Mouse (Mus musculus) right cerebral cortex, postnatal 10 days (tissue): Measurements from ENCODE around the gene Rab7b.

Experiments used
- DNase-seq, 2 experiments: peaks; one replicate each; pipeline ENCODE4 v3.0.0; 2021; ENCODE audit warnings: low spot score in 2 of 2

Rab7b gene

DNA sequence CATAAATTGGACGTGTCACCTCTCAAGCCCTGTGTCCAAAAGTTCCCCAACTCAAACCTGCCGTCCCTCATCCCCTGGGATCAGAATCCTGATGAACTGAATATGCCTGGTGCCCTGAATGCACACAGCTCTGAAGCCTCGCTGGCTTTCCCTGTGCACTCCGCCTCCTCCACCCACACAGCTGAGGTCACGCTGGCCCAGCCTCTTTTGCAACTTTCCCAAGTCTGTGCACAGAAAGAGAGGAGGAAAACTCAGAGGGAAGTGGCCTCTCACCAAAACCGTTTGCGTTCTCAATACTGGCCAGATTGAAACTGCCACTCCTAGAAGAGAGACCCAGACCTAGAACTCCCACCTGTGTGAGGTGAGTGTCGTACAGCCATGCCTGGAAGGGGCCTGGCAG lies at the start of gene Rab7b:
Rab7b (plus strand) TSS at position 221 of the 400 bp plus-strand sequence.
- DNase-seq, result peak in 1 of 2 experiments; percentile 37

DNA sequence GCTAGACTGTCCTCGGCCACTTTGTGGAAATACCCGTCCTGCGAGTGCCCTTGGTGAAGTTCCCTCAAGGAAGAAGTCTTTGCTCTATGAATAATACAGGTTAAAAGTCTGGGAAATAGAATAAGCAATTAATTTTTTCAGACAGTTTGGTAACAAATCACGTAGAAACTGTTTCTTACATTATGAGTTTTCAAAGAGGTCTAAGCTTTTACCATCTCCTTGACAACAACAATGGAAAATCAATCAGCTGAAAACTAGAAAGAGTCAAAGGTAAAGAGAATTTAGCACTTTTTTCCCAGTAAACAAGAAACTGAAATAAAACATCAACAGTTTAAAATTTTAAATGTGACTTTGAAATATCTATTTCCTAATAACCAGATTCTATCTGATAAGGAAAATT lies 48.4 kb upstream of the Rab7b start:
- no peak for DNase-seq

DNA sequence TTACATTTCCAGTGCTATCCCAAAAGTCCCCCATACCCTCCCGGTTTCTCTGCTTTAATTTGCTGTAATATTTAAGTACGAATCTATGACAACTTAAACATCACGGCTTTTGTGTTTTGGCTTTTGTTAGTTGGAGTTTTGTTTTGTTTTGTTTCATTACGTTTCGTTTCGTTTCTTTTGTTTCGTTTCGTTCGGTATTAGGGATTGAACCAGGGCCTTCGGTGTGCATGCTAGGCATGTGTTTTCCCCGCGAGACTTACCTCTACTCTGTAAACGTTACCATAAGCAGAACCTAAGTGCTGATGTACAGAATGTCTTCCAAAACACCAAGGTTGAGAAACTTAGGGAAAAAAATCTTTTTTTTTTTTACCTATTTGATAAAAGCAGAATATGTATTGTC lies 46.9 kb upstream of the Rab7b start:
- no peak for DNase-seq

DNA sequence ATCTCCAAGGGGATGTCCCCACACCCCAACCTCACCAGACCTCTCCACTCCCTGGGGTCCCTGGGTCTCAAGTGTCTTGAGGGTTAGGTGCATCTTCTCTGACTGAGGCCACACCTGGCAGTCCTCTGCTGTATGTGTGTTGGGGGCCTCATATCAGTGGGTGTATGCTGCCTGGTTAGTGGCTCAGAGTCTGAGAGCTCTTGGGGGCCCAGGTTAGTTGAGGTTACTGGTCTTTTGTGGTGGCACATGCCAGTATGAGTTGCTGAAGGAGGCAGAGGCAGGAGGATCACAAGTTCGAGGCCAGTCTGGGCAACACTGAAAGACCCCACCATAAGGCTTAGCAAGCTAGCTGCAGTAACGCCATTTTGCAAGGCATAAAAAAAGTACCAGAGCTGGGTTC lies 46.2 kb upstream of the Rab7b start:
- no peak for DNase-seq

DNA sequence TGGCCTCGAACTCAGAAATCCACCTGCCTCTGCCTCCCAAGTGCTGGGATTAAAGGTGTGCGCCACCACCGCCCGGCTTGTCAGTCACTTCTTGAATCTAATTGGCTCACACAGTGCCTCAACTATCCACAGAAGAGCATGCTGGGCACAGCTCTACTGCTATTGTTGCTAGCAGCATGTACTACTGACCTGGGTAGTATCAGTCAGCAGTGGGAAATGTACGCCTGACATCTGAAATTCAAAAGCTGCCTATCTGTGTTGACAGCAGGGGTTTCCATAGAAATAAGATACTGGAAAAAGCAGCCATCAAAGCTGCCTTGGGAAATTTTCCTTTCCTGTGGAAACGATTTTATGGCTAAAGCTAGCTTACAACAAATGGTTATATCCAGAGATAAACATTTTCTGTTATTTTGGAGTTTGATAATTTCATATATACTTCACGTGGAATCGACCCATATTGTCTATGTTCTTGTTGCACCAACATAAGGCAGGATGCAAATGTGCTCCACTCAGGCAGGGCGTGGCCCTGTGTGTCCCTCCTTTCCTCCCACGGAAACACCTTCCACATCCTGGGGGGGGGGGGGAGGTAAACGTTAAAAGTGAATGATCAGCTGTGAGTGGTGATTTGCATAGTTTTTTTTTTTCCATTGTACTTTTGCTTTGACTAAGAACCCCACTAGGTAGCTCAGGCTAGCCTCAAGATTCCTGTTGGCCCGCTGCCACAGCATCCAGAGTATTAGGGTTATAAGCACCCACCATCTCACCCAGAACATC lies 35.6 kb upstream of the Rab7b start:
- no peak for DNase-seq

DNA sequence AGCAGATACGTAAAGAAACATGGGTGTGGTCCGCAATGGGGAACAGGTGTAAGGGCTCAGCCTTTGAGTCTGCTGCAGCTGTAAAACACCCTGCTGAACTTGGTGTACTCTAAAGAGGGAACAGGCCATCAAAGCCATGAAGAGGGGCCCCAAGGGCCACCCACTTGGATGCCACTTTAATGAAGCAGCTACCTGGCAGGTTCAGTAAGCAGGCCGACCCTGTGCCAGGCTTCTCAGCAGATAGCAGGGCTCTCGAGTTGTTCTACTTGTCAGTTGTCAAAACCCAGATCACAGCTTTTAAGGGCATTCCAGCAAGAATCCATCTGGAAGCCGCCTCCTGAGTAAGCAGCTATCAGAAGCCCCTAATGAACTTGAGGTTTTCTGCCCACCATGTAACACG lies 32.9 kb upstream of the Rab7b start:
- DNase-seq, result no peak

DNA sequence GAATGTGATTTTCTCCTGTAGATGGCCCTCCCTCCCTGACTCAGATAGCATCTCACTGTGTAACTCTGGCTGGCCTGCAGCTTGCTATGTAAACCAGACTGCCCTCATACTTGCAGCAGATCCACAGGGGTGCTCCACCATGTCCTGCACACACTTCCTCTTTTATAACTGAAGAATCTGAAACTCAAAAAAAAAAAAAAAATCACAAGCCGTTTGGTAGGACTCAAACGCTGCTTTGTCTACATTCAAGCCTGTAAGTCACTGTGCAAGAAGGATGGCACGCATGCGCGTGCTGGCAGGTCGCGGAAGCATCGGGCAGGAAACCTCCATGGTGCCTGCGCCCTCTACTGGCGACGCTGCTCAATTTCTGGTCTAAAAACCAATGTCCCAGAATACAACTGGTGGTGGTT lies 30.5 kb upstream of the Rab7b start:
- DNase-seq, result peak; percentile 94 to 95

DNA sequence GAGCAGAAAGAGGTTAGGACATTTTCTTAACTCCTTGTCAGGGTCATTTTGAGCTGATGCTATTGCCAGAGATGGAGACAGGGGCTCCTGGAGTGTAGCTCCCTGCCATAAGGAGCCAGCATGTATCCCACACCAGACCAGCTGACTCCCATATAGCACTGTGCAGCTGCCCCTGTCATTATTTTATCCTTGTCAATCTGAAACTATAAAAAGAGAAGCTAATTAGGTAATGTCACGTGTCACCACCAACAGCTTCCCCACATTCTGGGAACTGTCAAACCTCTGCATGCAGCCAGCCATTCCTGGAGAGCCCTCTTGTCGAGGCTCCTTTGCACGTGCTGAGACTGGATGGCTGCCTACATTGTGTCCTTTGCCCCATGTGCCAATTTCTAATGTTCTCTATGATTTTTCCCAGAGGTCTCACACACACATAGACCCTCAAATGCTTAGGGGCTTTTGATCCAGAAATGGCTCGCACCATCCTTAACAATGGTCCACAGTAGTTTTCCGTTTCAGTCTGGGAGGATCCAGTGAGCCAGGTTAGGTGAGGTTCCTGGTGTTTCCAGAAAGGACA lies 28.9 kb upstream of the Rab7b start:
- DNase-seq, result no peak

DNA sequence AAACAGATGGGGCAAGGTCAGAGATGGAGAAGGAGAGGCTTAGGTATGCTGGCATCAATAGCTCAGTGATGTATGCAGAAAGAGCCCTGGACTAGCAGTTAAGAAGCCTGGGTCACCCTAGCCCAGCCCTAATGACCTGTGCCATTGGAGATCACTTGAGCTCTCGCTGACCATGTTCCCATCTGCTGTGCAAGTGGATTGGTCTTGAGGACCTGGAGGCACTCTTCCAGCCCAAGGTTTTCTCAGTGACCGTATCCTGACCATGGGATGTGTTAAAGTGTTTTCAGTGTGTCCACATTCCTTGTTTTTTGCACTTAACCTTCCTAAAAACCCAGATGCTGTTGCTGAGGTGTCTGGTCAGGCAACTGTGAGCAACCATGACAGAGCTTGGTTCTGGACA lies 28.2 kb upstream of the Rab7b start:
- DNase-seq, result no peak

DNA sequence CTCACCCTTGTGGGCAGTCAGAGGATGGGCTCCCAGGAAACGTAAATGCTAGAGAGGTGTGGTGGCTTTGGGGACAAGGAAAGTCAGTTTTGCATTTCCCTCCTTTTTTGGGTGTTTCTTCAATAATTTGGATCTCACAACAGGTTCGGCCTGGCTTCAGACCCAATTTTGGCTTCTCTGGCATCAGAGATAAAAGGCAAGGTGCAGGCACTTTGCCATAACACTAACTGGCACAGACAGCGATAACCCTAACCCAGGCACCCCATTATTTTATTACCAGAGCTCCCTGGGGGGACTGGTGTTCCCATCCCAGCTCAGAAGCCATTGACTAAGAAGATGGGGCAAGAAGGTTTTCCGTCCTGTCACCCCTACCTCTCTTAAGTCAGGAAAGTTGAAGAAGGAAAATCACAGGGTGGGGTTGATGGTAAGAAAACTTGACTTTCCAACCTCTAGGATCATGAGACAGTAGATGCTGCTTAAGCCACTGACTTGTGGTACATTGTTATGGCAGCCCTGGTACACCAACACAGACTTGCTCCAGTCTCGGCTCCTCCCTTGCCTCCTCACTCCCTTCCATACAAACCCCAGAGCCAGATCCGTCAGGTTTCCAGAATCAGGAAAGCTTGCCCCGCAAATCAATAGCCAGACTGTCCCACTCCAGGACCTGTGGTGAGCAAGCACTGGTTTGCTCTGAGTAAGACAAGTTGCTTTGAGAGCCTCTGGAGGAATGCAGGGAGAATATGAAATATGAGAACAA lies 27.6 kb upstream of the Rab7b start:
- no peak for DNase-seq

DNA sequence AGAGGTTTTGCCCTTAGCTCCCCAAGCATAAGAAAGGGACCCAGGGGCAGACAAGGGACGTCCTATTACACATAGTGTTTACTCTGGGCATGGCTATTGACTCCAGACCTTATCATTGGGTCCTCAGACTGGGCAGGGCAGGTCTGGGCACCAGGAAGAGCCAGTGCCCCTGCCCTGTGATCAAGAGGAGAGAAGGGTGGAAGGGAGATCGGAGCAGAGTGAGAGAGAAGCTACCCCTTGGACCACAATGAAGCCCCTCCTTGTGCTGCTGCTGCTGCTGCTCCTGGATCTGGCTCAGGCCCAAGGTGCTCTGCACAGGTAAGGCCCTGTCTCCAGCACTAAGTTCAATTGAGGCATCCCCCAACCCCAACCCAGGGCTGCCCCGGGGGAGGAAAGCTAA lies 26.7 kb upstream of the Rab7b start:
- no peak for DNase-seq

DNA sequence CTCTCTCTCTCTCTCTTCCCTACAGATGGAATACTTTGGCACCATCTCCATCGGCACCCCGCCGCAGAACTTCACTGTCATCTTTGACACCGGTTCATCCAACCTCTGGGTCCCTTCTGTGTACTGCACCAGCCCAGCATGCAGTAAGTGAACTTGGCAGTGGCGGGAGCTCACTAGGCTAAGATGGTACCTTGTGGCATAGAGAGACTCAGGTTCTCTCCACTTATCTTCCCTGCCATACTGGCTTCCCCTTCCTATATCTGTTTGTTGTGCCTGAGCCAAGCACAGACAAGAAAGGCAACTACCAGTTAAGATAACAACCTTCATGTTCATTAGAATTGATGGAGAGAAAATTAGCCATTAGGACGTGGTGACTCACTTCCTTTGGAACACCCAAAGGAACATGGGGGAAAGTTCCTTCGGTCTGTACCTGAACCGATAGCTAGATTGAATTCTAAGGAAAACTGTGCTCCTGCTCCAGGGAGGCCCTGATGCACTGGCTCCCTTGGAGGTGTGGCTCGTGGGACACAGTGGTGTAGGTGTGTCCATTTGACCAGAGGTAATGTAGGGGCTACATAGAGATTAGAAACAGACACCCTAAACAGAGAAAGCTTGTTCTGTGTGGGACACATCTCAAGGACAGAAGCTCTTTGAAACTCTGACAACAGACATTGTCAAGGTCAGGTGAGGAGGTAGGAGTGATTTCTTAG lies 25.1 kb upstream of the Rab7b start:
- no peak for DNase-seq

DNA sequence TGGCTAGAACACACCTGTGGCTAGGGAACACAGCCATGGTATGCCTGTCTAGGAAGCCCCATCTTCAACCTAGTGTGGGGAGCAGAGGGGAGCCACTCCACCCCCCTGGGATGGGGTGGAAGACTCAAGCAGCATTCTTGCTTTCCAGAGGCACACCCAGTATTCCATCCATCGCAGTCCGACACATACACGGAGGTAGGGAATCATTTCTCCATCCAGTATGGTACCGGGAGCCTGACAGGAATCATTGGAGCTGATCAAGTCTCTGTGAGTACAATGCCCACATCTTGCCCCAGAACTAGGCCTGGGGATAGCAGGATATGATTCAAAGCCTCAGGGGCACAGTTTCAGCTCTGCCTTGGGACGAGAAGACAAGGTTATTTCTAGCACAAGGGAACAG lies 24.4 kb upstream of the Rab7b start:
- no peak for DNase-seq

DNA sequence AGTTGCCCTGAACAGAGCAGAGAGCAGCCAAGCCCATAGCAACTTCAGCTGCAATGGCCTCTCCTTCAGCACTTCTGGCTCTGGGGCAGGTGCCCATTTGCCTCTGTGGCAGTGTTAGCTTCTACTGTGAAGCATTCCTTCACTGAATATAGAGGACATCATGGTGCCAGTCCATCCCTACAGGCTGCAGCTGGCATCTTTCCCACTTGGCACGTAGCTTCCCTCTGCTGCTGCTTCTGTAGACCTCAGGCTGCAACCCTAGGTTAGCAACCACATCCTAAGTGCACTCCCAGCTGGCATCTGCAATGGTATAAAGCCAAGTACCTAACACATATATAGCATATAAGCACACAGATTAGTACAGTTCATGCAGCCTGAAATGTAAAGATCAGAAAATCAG lies 22.6 kb upstream of the Rab7b start:
- no peak for DNase-seq

DNA sequence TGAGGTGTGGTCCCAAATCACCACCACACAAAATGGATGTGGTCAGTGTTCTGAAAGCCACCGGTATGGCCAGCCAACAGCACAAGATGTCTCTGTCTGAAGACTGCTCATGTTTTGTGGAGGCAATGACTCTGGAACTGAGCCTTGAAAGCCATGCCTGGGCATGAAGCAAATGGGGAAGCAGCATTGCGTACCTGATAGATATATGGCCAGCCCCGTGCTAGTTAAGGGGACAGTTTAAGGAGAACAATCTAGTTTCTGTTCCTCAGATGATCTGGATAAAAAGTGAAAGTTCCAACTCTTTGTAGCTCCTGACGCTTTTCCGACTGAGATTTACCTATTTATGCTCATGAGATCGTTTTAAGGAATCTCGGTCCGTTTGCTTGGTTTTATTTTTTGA lies 17.4 kb upstream of the Rab7b start:
- no peak for DNase-seq

DNA sequence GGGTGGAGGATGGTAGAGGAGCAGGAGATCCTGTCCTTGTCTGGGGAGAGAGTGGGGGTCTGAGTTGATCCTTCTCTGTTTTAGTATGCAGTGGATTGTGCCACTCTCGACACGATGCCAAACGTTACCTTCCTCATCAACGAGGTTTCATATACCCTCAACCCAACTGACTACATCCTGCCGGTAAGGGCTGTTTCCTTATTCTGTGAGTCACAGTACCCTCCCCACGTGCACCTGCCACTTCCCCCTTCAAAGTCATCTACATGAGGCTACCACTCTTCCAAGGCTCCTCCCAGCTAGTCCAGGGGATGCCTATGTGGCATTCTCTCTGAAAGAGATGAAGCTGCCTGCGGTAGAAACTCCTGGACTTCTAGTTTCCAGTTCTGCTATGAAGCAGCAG lies 16.1 kb upstream of the Rab7b start:
- DNase-seq, result no peak

DNA sequence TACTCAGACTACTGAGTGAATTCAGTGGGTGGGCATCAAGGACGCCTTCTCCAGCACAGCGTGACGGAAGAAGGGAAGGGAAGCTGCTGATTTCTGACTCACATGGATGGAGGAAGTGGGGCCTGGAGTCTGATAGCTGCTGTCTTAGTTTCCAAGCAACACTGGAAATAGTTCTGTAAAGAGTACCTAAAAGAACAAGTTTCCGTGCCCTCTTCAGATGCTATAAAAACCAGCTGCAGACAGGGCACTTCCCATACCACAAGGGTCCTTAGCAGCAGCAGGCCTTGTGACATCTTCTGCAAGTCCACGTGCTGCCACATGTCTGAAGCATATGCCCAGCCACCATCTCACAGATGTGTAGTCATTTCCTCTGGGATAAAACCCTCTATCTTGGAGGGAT lies 8.9 kb upstream of the Rab7b start:
- DNase-seq, result no peak

DNA sequence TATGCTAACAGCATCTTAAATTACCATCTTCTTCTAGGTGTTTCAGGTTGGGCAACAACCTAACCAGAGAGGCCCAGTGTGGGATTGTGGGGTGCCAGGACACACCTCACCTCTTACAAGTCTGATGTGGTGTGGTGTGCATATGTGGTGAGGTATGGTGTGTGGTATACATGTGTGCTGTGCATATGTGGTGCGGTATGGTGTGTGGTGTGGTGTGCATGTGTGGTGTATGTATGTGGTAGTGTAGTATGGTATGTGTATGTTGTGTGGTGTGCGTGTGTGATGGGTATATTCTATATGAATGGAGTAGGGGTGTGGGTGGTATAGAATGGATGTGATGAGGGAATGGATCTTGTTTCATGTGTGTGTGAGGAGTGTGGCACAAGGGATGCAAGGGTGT lies 756 bp upstream of the Rab7b start:
- no peak for DNase-seq

DNA sequence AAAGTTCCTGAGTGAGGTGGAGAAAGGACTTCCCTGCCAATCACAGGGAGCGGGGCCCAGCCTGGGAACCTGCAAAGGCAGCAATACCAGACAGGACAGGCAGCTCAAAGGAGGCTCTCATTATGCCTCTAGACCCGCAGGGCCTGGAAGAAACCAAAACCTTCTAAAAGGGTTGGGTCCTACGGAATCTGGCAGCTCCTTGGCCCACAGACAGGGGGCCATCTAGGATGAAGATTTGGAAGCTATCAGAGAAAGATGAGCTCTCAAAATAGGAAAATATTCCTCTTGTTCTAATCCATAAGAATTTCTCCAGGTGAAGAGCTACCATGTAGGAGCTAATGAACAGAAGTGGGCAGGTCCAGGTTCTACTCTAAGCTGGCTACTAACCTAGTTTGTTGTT lies 521 bp downstream of the Rab7b start:
- no peak for DNase-seq

DNA sequence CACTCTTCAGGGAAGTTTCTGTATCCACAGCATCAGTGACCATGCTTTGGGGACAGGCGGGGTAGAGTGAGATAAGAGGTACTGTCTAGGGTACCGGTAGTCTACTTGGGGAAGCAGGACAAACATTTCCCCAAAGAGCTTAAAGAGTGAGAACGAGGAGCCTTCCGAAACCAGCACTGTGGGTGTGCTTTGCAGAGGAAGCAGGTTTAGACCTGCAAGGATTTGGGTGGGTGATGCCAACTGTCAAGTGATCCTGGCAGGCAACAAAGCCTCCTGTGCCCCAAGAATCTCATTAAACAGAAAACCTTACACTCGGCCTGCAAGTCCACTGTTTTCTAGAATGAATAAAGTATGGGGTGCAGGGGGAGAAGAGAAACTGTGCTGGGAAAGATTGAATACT lies 1.4 kb downstream of the Rab7b start:
- no peak for DNase-seq

DNA sequence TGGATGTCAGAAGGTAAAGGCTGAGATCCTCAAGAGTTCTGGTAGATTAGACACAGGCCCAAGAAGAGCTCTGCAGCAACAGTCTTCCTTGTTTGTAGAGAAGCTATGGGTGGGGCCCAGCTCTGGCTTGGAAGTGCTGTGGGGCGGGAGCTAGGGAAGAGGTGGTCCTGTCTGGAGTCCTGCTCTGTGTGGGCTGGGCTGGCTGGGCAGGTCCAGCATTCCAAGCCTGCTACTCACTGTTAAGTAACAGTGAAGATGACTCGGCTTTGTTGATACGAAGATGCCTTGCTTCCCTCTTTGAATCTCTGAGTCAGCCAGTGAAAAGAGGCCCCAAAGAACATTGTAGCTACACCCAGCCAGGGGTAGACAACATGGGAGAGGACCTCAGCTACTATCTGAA lies 1.9 kb downstream of the Rab7b start:
- DNase-seq, result no peak

DNA sequence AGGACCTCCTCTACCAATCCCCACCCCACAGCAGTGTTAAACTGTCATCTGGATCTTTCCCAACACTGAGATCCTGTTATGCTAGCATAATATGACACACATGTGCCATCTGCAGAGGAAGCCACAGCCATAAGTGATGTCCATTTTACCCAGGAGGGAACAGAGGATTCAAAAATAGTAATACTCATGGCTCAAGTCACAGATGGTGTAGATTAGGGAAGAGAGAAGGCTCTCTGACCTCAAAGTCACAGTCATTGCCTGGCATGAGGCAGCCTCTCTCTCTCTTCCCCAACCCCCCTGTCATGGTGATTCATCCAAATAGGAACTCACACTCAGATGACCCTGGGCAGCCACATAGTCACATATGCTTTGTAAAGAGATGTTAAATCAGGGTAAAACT lies 2.9 kb downstream of the Rab7b start:
- DNase-seq, result no peak

DNA sequence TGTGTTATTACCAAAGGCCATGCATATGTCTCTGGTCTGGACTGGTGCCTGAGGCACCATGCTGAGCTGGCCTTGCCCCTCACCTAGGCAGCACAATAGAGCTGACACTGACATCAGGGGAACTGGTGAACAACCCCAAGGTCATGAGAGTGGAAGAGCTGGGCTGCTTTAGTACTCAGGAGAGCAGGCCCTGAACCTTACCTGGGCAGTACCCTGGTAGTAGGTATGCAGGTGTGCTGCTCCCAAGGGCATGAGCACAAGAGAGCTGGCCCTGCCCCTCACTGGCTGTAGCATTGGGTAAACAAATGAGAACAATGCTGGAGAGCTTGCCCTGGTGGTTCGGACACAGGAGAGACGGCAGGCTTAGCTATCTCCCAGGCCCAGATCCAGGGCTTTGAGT lies 6.8 kb downstream of the Rab7b start:
- DNase-seq, result no peak
